Mouse (Mus musculus) hindbrain, embryonic 13.5 days (tissue): ENCODE measurements at regions not wholly inside any gene's neighbourhood (a gene's known extent, or its start where the extent isn't known, plus 50 kb on each side); places are given as distances from the start of the nearest gene placed in this dataset.

Experiments used
- ATAC-seq: fragments of 200-750 bp; cut with Nextera tagmentation; 2 replicates; pipeline ENCODE4 v1.8.0; 2017; ENCODE audit warnings: moderate TSS enrichment; ENCODE audit not compliant: low FRiP score
- H3K27ac ChIP-seq: fragments of 300-500 bp; sonication (generic); 2 replicates; pipeline ENCODE4 v1.5.1; 2015; ENCODE audit warnings: inconsistent platforms, mild to moderate bottlenecking, moderate library complexity
- H3K27me3 ChIP-seq: fragments of 300-500 bp; sonication (generic); 2 replicates; pipeline ENCODE4 v1.6.1; 2015; ENCODE audit warnings: mild to moderate bottlenecking, inconsistent platforms
- H3K36me3 ChIP-seq: fragments of 300-500 bp; sonication (generic); 2 replicates; pipeline ENCODE4 v1.6.1; 2015; ENCODE audit warnings: mild to moderate bottlenecking, inconsistent platforms
- H3K4me1 ChIP-seq: fragments of 300-500 bp; sonication (generic); replicated peaks from 2 replicates; pipeline ENCODE4 v1.6.1; 2015; ENCODE audit warnings: inconsistent platforms
- H3K4me2 ChIP-seq: fragments of 300-500 bp; sonication (generic); 2 replicates; pipeline ENCODE4 v1.6.1; 2015; ENCODE audit warnings: inconsistent platforms, mild to moderate bottlenecking, moderate library complexity
- H3K4me3 ChIP-seq: fragments of 300-500 bp; sonication (generic); 2 replicates; pipeline ENCODE4 v1.5.1; 2015; ENCODE audit warnings: mild to moderate bottlenecking, inconsistent platforms
- H3K9ac ChIP-seq: fragments of 300-500 bp; sonication (generic); 2 replicates; pipeline ENCODE4 v1.6.1; 2015; ENCODE audit warnings: mild to moderate bottlenecking, inconsistent platforms
- H3K9me3 ChIP-seq: fragments of 300-500 bp; sonication (generic); 2 replicates; pipeline ENCODE4 v1.6.1; 2016; ENCODE audit warnings: inconsistent platforms
- WGBS: fragments of 180-500 bp; shearing (Covaris S2); methylation state at CpG from one replicate; pipeline ENCODE4 v1.1.7; 2015; 5-methylcytosine and 5-hydroxymethylcytosine counted together

DNA sequence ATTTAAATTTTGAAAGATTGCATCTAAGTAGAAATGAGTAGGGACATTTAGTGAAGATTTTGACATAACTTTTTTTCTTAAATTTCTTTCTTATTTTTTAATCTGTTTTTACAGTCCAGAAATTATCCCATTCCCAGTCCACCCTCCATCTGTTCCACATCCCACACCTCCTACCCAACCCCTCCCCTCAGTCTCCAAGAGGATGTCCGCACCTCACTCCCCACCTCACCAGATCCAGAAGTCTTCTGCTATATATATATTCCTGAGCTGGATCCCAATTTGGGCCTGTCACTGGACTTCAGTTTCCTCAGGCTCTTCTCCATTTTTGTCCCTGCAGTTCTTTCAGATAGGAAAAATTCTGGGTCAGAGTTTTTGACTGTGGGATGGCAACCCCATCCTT, 3879.6 kb upstream of the Gm7489 start:
- no peaks in the 10 kb centered on the region for H3K9me3 ChIP-seq
- H3K36me3 ChIP-seq: no peaks in the 10 kb centered on the region
- no peak overlapping the region for H3K27ac ChIP-seq
- H3K4me3 ChIP-seq: no peak overlapping the region
- no peak overlapping the region for H3K9ac ChIP-seq
- 100% methylated on average over 1 of the region's 1 CpGs for WGBS
- H3K27me3 ChIP-seq: no peaks in the 10 kb centered on the region
- no peak for ATAC-seq
- H3K4me1 ChIP-seq: no peaks in the 10 kb centered on the region
- H3K4me2 ChIP-seq: no peak overlapping the region

- H3K4me2 ChIP-seq: no peak overlapping the region
- H3K4me3 ChIP-seq: no peak overlapping the region
- H3K9ac ChIP-seq: no peak overlapping the region
- ATAC-seq: no peak
- H3K27me3 ChIP-seq: no peaks in the 10 kb centered on the region
- no peaks in the 10 kb centered on the region for H3K36me3 ChIP-seq
- H3K9me3 ChIP-seq: no peaks in the 10 kb centered on the region
- no peaks in the 10 kb centered on the region for H3K4me1 ChIP-seq
- no peak overlapping the region for H3K27ac ChIP-seq
Observed at GRCm38 (mm10) chr15:50046653-50047052, 3838.1 kb upstream of the Gm7489 start.

DNA sequence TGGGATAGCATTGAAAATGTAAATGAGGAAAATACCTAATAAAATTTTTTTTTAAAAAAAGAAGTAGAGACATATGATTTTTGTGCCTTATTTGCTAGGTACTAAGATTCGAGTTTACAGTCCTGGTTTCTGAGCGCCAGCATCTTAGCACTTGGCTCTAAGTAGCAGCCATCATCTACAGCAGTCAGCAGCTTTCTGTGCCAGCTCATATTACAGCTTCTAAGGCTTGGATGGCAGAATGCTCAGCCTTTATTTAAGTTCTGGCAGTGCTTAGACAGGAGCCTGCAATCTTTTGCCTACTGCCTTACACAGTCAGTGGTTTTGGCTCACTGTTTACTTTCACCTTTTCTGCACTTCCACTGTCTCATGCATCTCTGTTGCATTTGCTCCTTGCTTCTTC, 3831.2 kb upstream of the Gm7489 start:
- no peaks in the 10 kb centered on the region for H3K27me3 ChIP-seq
- ATAC-seq: no peak
- H3K4me2 ChIP-seq: no peak overlapping the region
- no peak overlapping the region for H3K27ac ChIP-seq
- WGBS: 86% methylated on average over 2 of the region's 2 CpGs
- no peak overlapping the region for H3K4me3 ChIP-seq
- no peak overlapping the region for H3K9ac ChIP-seq
- H3K4me1 ChIP-seq: no peaks in the 10 kb centered on the region
- no peaks in the 10 kb centered on the region for H3K9me3 ChIP-seq
- H3K36me3 ChIP-seq: no peaks in the 10 kb centered on the region

DNA sequence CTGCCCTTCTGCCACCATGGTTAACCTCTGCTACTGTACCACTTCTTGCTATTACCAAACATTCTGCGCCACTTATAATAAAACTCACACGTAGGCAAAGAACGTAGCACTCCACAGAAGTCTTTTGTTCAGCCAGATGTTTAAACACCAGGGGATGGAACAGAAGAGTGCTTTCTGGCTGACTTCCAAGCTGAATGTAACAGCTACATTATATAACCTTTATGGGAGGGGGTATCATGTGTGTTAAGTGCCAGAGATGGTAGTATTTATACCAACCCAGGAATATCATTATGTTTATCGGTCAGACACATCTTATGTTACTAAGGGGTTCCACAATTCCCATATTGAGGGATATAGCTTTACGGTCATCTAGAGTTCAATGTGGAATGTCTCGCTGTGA, 3830.8 kb upstream of the Gm7489 start:
- Histone ChIP-seq H3K36me3 (no peaks in the 10 kb centered on the region), H3K27me3 (no peaks in the 10 kb centered on the region), H3K4me3 (no peak overlapping the region), H3K9ac (no peak overlapping the region), H3K27ac (no peak overlapping the region), H3K4me2 (no peak overlapping the region), H3K4me1 (no peaks in the 10 kb centered on the region), H3K9me3 (no peaks in the 10 kb centered on the region)
- ATAC-seq: no peak
- 78% methylated on average over 6 of the region's 6 CpGs for WGBS

- no peak overlapping the region for H3K9ac ChIP-seq
- H3K4me1 ChIP-seq: no peaks in the 10 kb centered on the region
- no peak for ATAC-seq
- WGBS: 86% methylated on average over 1 of the region's 1 CpGs
- H3K27me3 ChIP-seq: no peaks in the 10 kb centered on the region
- no peaks in the 10 kb centered on the region for H3K9me3 ChIP-seq
- no peaks in the 10 kb centered on the region for H3K36me3 ChIP-seq
- H3K27ac ChIP-seq: no peak overlapping the region
- no peak overlapping the region for H3K4me2 ChIP-seq
- no peak overlapping the region for H3K4me3 ChIP-seq
Observed at GRCm38 (mm10) chr15:50078246-50078645, 3806.5 kb upstream of the Gm7489 start.

- no peak overlapping the region for H3K4me3 ChIP-seq
- no peaks in the 10 kb centered on the region for H3K27me3 ChIP-seq
- no peak for ATAC-seq
- no peaks in the 10 kb centered on the region for H3K9me3 ChIP-seq
- no peak overlapping the region for H3K27ac ChIP-seq
- WGBS: 85% methylated on average over 2 of the region's 2 CpGs
- H3K36me3 ChIP-seq: no peaks in the 10 kb centered on the region
- H3K4me1 ChIP-seq: no peaks in the 10 kb centered on the region
- no peak overlapping the region for H3K9ac ChIP-seq
- H3K4me2 ChIP-seq: no peak overlapping the region
Observed at GRCm38 (mm10) chr15:50082428-50082827, 3802.3 kb upstream of the Gm7489 start.

DNA sequence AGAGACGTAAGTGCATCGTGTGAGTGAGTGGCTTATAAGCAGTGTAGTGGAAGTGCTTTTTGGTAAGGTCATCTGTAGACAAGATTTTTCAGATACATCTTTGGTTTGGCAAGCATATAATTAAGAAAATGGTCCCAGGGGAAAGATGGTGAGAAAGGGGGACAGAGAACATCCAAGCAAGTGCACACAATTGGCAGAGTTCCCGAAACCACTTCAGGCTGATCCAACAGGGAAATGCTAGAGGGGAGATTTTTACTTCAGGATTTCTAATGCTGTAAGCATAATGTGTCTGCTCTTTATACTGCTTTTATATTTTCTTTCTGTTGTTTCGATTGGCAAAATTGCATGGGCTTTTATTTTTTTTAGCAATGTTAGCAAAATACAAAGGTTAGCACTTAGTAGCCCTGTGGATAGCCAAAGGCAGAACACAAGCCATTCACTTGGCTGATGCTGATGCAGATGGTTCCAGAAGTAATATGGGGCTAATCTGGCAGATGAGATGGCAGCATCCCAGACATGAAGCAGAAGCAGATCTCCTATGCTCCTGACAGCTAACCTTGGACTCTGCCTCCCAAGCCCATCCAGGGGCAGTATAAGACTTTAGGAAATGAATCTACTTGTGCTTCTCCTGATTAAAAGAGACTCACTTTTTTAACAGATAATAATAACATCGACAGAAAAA, 3782.0 kb upstream of the Gm7489 start:
- Histone ChIP-seq H3K36me3 (no peaks in the 10 kb centered on the region), H3K9me3 (no peaks in the 10 kb centered on the region), H3K4me1 (no peaks in the 10 kb centered on the region), H3K27me3 (no peaks in the 10 kb centered on the region), H3K4me3 (no peak overlapping the region), H3K27ac (no peak overlapping the region), H3K9ac (no peak overlapping the region), H3K4me2 (no peak overlapping the region)
- 74% methylated on average over 5 of the region's 5 CpGs for WGBS
- ATAC-seq: peak; percentile 59; the same call in 1 of the 2 replicates

DNA sequence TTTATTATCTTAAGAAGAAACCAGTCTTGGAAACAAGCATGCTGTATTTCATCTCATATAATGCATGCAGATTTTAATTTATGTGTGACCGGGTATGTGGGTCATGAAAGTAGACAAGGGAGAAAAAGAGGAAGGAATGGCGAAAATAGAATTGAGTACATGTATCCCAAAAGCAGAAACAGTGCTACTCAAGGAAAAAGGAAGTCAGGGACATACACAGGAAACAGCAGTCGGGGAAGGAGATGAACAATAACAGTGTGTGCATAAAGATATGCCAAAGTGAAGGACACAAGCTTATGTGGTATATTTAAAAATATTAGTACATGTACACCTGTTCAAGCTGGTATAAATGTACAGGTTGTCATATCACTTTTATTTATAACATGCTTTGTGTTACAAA, 3775.8 kb upstream of the Gm7489 start:
- Histone ChIP-seq H3K9ac (no peak overlapping the region), H3K4me3 (no peak overlapping the region), H3K9me3 (no peaks in the 10 kb centered on the region), H3K36me3 (no peaks in the 10 kb centered on the region), H3K27ac (no peak overlapping the region), H3K4me1 (no peaks in the 10 kb centered on the region), H3K27me3 (no peaks in the 10 kb centered on the region), H3K4me2 (no peak overlapping the region)
- ATAC-seq: no peak
- WGBS: 84% methylated on average over 3 of the region's 3 CpGs

DNA sequence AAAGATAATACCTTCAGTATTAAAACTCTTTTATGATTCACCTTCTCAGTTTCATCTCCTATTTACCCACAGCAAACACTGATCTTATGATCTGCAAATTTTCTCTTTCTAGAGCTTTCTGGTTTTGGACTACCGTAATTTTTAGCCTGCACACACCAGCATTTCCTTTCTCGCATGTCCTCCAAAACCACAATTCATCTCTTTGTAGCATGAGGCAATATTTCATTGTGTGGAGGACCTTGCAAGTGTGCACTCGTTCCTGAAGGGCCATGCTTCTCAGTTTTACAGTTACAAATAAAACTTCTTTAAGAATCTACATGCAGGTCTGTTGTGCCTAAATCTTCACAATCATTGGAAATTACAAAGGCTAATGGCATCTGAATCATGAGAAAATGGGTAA, 3730.8 kb upstream of the Gm7489 start:
- H3K4me2 ChIP-seq: no peak overlapping the region
- H3K9ac ChIP-seq: no peak overlapping the region
- no peak for ATAC-seq
- no peak overlapping the region for H3K27ac ChIP-seq
- H3K4me3 ChIP-seq: no peak overlapping the region
- no peaks in the 10 kb centered on the region for H3K4me1 ChIP-seq
- H3K27me3 ChIP-seq: no peaks in the 10 kb centered on the region
- H3K36me3 ChIP-seq: no peaks in the 10 kb centered on the region
- no peaks in the 10 kb centered on the region for H3K9me3 ChIP-seq
- WGBS: 83% methylated on average over 3 of the region's 3 CpGs

GRCm38 (mm10) chr15:50172276-50172772, 3712.4 kb upstream of the Gm7489 start:
- H3K27me3 ChIP-seq: no peaks in the 10 kb centered on the region
- no peaks in the 10 kb centered on the region for H3K36me3 ChIP-seq
- no peak overlapping the region for H3K4me2 ChIP-seq
- no peak for ATAC-seq
- no peak overlapping the region for H3K27ac ChIP-seq
- no peaks in the 10 kb centered on the region for H3K4me1 ChIP-seq
- WGBS: 91% methylated on average over 2 of the region's 2 CpGs
- H3K9ac ChIP-seq: no peak overlapping the region
- no peaks in the 10 kb centered on the region for H3K9me3 ChIP-seq
- H3K4me3 ChIP-seq: no peak overlapping the region

- Histone ChIP-seq H3K27ac (no peak overlapping the region), H3K4me3 (no peak overlapping the region), H3K36me3 (no peaks in the 10 kb centered on the region), H3K27me3 (no peaks in the 10 kb centered on the region), H3K4me1 (no peaks in the 10 kb centered on the region), H3K9me3 (peaks cover 3% of the 10 kb centered on the region; the same call in 1 of the 2 replicates), H3K4me2 (no peak overlapping the region), H3K9ac (no peak overlapping the region)
- ATAC-seq: no peak
- 97% methylated on average over 1 of the region's 1 CpGs for WGBS
Observed at GRCm38 (mm10) chr15:50183185-50183584, 3701.5 kb upstream of the Gm7489 start.
